Mouse (Mus musculus) limb, embryonic 11.5 days (tissue): ENCODE measurements at regions not wholly inside any gene's neighbourhood (a gene's known extent, or its start where the extent isn't known, plus 50 kb on each side); places are given as distances from the start of the nearest gene placed in this dataset.

Experiments used
- ATAC-seq: fragments of 200-750 bp; cut with Nextera tagmentation; 2 replicates; pipeline ENCODE4 v1.8.0; 2017; ENCODE audit warnings: low read depth; ENCODE audit not compliant: insufficient number of reproducible peaks, low FRiP score, low TSS enrichment
- DNase-seq: peaks from one replicate; pipeline ENCODE4 v3.0.0-alpha.2; 2015; ENCODE audit warnings: low spot score
- H3K27ac ChIP-seq: fragments of 300-500 bp; sonication (generic); replicated peaks from 2 replicates; pipeline ENCODE4 v1.5.1; 2014; ENCODE audit warnings: low read depth, mild to moderate bottlenecking, low read length
- H3K27me3 ChIP-seq: fragments of 300-500 bp; sonication (generic); 2 replicates; pipeline ENCODE4 v1.6.1; 2014; ENCODE audit warnings: mild to moderate bottlenecking, low read length, mixed read lengths; ENCODE audit not compliant: control insufficient read depth, insufficient read depth
- H3K36me3 ChIP-seq: fragments of 300-500 bp; sonication (generic); 2 replicates; pipeline ENCODE4 v1.6.1; 2014; ENCODE audit warnings: mild to moderate bottlenecking, low read length, moderate library complexity, mixed read lengths; ENCODE audit not compliant: control insufficient read depth, insufficient read depth
- H3K4me1 ChIP-seq: fragments of 300-500 bp; sonication (generic); 2 replicates; pipeline ENCODE4 v1.6.1; 2014; ENCODE audit warnings: low read length, mixed read lengths; ENCODE audit not compliant: control insufficient read depth, insufficient read depth
- H3K4me2 ChIP-seq: fragments of 300-500 bp; sonication (generic); 2 replicates; pipeline ENCODE4 v1.6.1; 2014; ENCODE audit warnings: low read depth, mild to moderate bottlenecking, moderate library complexity; ENCODE audit not compliant: severe bottlenecking
- H3K4me3 ChIP-seq: fragments of 300-500 bp; sonication (generic); 2 replicates; pipeline ENCODE4 v1.5.1; 2014; ENCODE audit warnings: low read depth, low read length
- H3K9ac ChIP-seq: fragments of 300-500 bp; sonication (generic); 2 replicates; pipeline ENCODE4 v1.6.1; 2014; ENCODE audit warnings: mild to moderate bottlenecking, low read length
- H3K9me3 ChIP-seq: fragments of 300-500 bp; sonication (generic); 2 replicates; pipeline ENCODE4 v1.6.1; 2016; ENCODE audit warnings: low read length; ENCODE audit not compliant: control insufficient read depth
- WGBS: fragments of 180-500 bp; shearing (Covaris S2); extraction: QIAGEN DNeasy Blood & Tissue Kit; methylation state at CpG from one replicate; pipeline ENCODE4 v1.1.7; 2014; 5-methylcytosine and 5-hydroxymethylcytosine counted together

- Histone ChIP-seq H3K9ac (no peak overlapping the region), H3K9me3 (no peaks in the 10 kb centered on the region), H3K4me3 (no peak overlapping the region), H3K36me3 (no peaks in the 10 kb centered on the region), H3K27ac (no peak overlapping the region), H3K4me1 (no peaks in the 10 kb centered on the region), H3K27me3 (no peaks in the 10 kb centered on the region), H3K4me2 (no peak overlapping the region)
- no peak for DNase-seq
- ATAC-seq, result no peak
- 85% methylated on average over 4 of the region's 4 CpGs for WGBS
Measured at GRCm38 (mm10) chr9:101473074-101473461, 221.5 kb upstream of the Ppp2r3a start.

GRCm38 (mm10) chr9:101472101-101473073, 220.8 kb upstream of the Ppp2r3a start:
- Histone ChIP-seq H3K4me2 (no peak overlapping the region), H3K9me3 (no peaks in the 10 kb centered on the region), H3K27me3 (no peaks in the 10 kb centered on the region), H3K27ac (no peak overlapping the region), H3K36me3 (no peaks in the 10 kb centered on the region), H3K4me1 (no peaks in the 10 kb centered on the region), H3K4me3 (no peak overlapping the region), H3K9ac (no peak overlapping the region)
- WGBS, result 78% methylated on average over 8 of the region's 8 CpGs
- ATAC-seq (no peak), DNase-seq (no peak)

GRCm38 (mm10) chr9:101471665-101472064, 220.1 kb upstream of the Ppp2r3a start:
- ATAC-seq, result no peak
- Histone ChIP-seq H3K36me3 (no peaks in the 10 kb centered on the region), H3K27ac (no peak overlapping the region), H3K4me3 (no peak overlapping the region), H3K4me2 (no peak overlapping the region), H3K9ac (no peak overlapping the region), H3K27me3 (no peaks in the 10 kb centered on the region), H3K4me1 (no peaks in the 10 kb centered on the region), H3K9me3 (no peaks in the 10 kb centered on the region)
- 86% methylated on average over 3 of the region's 3 CpGs for WGBS
- DNase-seq, result no peak

- no peak overlapping the region for H3K27ac ChIP-seq
- DNase-seq (no peak), ATAC-seq (no peak)
- 81% methylated on average over 3 of the region's 3 CpGs for WGBS
- no peaks in the 10 kb centered on the region for H3K36me3 ChIP-seq
- H3K4me1 ChIP-seq, result no peaks in the 10 kb centered on the region
- H3K4me3 ChIP-seq, result no peak overlapping the region
- no peaks in the 10 kb centered on the region for H3K27me3 ChIP-seq
- H3K9ac ChIP-seq, result no peak overlapping the region
- H3K4me2 ChIP-seq, result no peak overlapping the region
- no peaks in the 10 kb centered on the region for H3K9me3 ChIP-seq
Measured at GRCm38 (mm10) chr9:101469756-101470155, 218.2 kb upstream of the Ppp2r3a start.

GRCm38 (mm10) chr9:101464727-101465427, 213.3 kb upstream of the Ppp2r3a start:
- 72% methylated on average over 18 of the region's 18 CpGs for WGBS
- no peaks in the 10 kb centered on the region for H3K36me3 ChIP-seq
- H3K9ac ChIP-seq, result no peak overlapping the region
- ATAC-seq (no peak), DNase-seq (no peak)
- H3K4me3 ChIP-seq, result no peak overlapping the region
- H3K27me3 ChIP-seq, result no peaks in the 10 kb centered on the region
- H3K9me3 ChIP-seq, result no peaks in the 10 kb centered on the region
- no peak overlapping the region for H3K4me2 ChIP-seq
- H3K4me1 ChIP-seq, result no peaks in the 10 kb centered on the region
- H3K27ac ChIP-seq, result no peak overlapping the region

GRCm38 (mm10) chr9:101458947-101459627, 207.5 kb upstream of the Ppp2r3a start:
- no peak overlapping the region for H3K9ac ChIP-seq
- no peaks in the 10 kb centered on the region for H3K36me3 ChIP-seq
- H3K27me3 ChIP-seq, result no peaks in the 10 kb centered on the region
- no peak overlapping the region for H3K4me3 ChIP-seq
- DNase-seq (no peak), ATAC-seq (no peak)
- no peak overlapping the region for H3K27ac ChIP-seq
- no peaks in the 10 kb centered on the region for H3K9me3 ChIP-seq
- 22% methylated on average over 11 of the region's 11 CpGs for WGBS
- no peaks in the 10 kb centered on the region for H3K4me1 ChIP-seq
- H3K4me2 ChIP-seq, result no peak overlapping the region

- ATAC-seq, result no peak
Measured at GRCm38 (mm10) chr9:101458306-101458946, 206.8 kb upstream of the Ppp2r3a start.

GRCm38 (mm10) chr9:101446316-101446715, 194.7 kb upstream of the Ppp2r3a start:
- no peaks in the 10 kb centered on the region for H3K4me1 ChIP-seq
- no peak for ATAC-seq
- no peak overlapping the region for H3K4me3 ChIP-seq
- no peaks in the 10 kb centered on the region for H3K36me3 ChIP-seq
- no peak overlapping the region for H3K4me2 ChIP-seq
- no peak for DNase-seq
- 74% methylated on average over 2 of the region's 2 CpGs for WGBS
- no peak overlapping the region for H3K27ac ChIP-seq
- H3K9me3 ChIP-seq, result no peaks in the 10 kb centered on the region
- no peak overlapping the region for H3K9ac ChIP-seq
- no peaks in the 10 kb centered on the region for H3K27me3 ChIP-seq

More at GRCm38 (mm10) chr9:101458306-101458946, 206.8 kb upstream of the Ppp2r3a start:
- H3K9ac ChIP-seq, result no peak overlapping the region
- no peaks in the 10 kb centered on the region for H3K27me3 ChIP-seq
- 60% methylated on average over 10 of the region's 10 CpGs for WGBS
- H3K4me1 ChIP-seq, result no peaks in the 10 kb centered on the region
- H3K4me2 ChIP-seq, result no peak overlapping the region
- no peak for DNase-seq
- H3K4me3 ChIP-seq, result no peak overlapping the region
- no peaks in the 10 kb centered on the region for H3K36me3 ChIP-seq
- no peak overlapping the region for H3K27ac ChIP-seq
- H3K9me3 ChIP-seq, result no peaks in the 10 kb centered on the region
